Mouse (Mus musculus) stomach, postnatal 0 days (tissue): ENCODE data around the gene Cenpt.

Experiments used
- CTCF ChIP-seq: IDR thresholded peaks from 2 replicates; pipeline ENCODE4 v1.5.1; 2016; ENCODE audit warnings: antibody characterized with exemption, low read depth, mild to moderate bottlenecking, moderate library complexity
- EP300 ChIP-seq: optimal IDR thresholded peaks from 2 replicates; pipeline ENCODE3; 2016; ENCODE audit warnings: antibody characterized with exemption

DNA sequence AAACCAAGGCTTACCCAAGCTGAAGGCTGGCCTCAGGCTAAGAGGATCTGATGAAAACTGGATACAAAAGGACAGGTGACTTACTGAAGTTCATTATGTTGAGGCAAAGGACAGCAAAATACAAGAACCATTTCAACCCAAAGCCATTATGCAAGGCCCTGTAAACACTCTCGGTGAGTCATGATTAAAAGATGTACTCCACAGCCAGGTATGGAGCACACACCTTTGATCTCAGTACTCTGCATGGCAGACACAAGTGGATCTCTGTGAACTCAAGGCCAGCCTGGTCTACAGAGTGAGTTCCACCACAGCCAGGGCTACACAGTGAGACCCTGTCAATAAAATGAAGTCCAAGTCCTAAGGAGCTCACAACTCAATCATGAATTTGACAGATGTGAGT, 57.3 kb downstream of the Cenpt start:
- TF ChIP-seq CTCF (no peak), EP300 (no peak)
